Mouse (Mus musculus): Measurements from ENCODE around the gene Zeb2. TPM values are rescaled to one million over a fixed set of nuclear protein-coding genes. Genes with fewer than 3 reads are reported as not detected.

Zeb2 gene
- polyA plus RNA-seq, 1 experiment from 2014 or later, result 84.3 TPM

GRCm38 (mm10) chr2:44981646-44982045 lies 135.5 kb downstream of the Zeb2 start:
- H3K27ac ChIP-seq (ENCODE audit: low read length), result no peak overlapping the region
- no peak overlapping the region for H3K4me3 ChIP-seq (ENCODE audit: low read length)
- H3K27me3 ChIP-seq (ENCODE audit: control insufficient read depth, insufficient read depth, low read depth, low read length), result no peaks in the 10 kb centered on the region
- H3K36me3 ChIP-seq (ENCODE audit: control insufficient read depth, insufficient read depth, low read length), result peaks cover 3% of the 10 kb centered on the region; the same call in 1 of the 2 replicates
- H3K9ac ChIP-seq (ENCODE audit: low read length), result no peak overlapping the region
- WGBS, result 73% methylated on average over 3 of the region's 3 CpGs
- no peak overlapping the region for H3K4me2 ChIP-seq (ENCODE audit: low read depth, low read length)
- H3K4me1 ChIP-seq (replicated peaks; ENCODE audit: control insufficient read depth, insufficient read depth, low read length), result peaks cover 6% of the 10 kb centered on the region
- ATAC-seq (ENCODE audit: low read depth), result no peak
- H3K9me3 ChIP-seq (ENCODE audit: control insufficient read depth, low read length), result no peaks in the 10 kb centered on the region

- WGBS, result 3% methylated on average over 18 of the region's 18 CpGs
- H3K9me3 ChIP-seq (ENCODE audit: control insufficient read depth, low read length), result no peaks in the 10 kb centered on the region
- H3K27me3 ChIP-seq (ENCODE audit: control insufficient read depth, insufficient read depth, low read depth, low read length), result no peaks in the 10 kb centered on the region
- peak overlapping the region; percentile 38 for H3K4me3 ChIP-seq (ENCODE audit: low read length)
- peak overlapping the region; percentile 13 for H3K9ac ChIP-seq (ENCODE audit: low read length)
- no peak overlapping the region for H3K27ac ChIP-seq (ENCODE audit: low read length)
- peak; percentile 41 for ATAC-seq (ENCODE audit: low read depth)
- H3K4me1 ChIP-seq (replicated peaks; ENCODE audit: control insufficient read depth, insufficient read depth, low read length), result peaks cover 6% of the 10 kb centered on the region
- H3K4me2 ChIP-seq (ENCODE audit: low read depth, low read length), result peak overlapping the region; percentile 60
- H3K36me3 ChIP-seq (ENCODE audit: control insufficient read depth, insufficient read depth, low read length), result no peaks in the 10 kb centered on the region
Observed at GRCm38 (mm10) chr2:44979042-44979721, 138.0 kb downstream of the Zeb2 start.

GRCm38 (mm10) chr2:44978038-44978437 lies 139.2 kb downstream of the Zeb2 start:
- no peaks in the 10 kb centered on the region for H3K27me3 ChIP-seq (ENCODE audit: control insufficient read depth, insufficient read depth, low read depth, low read length)
- H3K36me3 ChIP-seq (ENCODE audit: control insufficient read depth, insufficient read depth, low read length), result no peaks in the 10 kb centered on the region
- no peak overlapping the region for H3K4me3 ChIP-seq (ENCODE audit: low read length)
- H3K4me2 ChIP-seq (ENCODE audit: low read depth, low read length), result no peak overlapping the region
- H3K4me1 ChIP-seq (replicated peaks; ENCODE audit: control insufficient read depth, insufficient read depth, low read length), result peaks cover 6% of the 10 kb centered on the region
- no peaks in the 10 kb centered on the region for H3K9me3 ChIP-seq (ENCODE audit: control insufficient read depth, low read length)
- no peak for ATAC-seq (ENCODE audit: low read depth)
- 62% methylated on average over 6 of the region's 6 CpGs for WGBS
- H3K9ac ChIP-seq (ENCODE audit: low read length), result no peak overlapping the region
- no peak overlapping the region for H3K27ac ChIP-seq (ENCODE audit: low read length)

GRCm38 (mm10) chr2:44977556-44977955 lies 139.6 kb downstream of the Zeb2 start:
- Histone ChIP-seq H3K27ac (ENCODE audit: low read length) (no peak overlapping the region), H3K4me1 (replicated peaks; ENCODE audit: control insufficient read depth, insufficient read depth, low read length) (peaks cover 6% of the 10 kb centered on the region), H3K36me3 (ENCODE audit: control insufficient read depth, insufficient read depth, low read length) (no peaks in the 10 kb centered on the region), H3K4me3 (ENCODE audit: low read length) (no peak overlapping the region), H3K9me3 (ENCODE audit: control insufficient read depth, low read length) (no peaks in the 10 kb centered on the region), H3K9ac (ENCODE audit: low read length) (no peak overlapping the region), H3K27me3 (ENCODE audit: control insufficient read depth, insufficient read depth, low read depth, low read length) (no peaks in the 10 kb centered on the region), H3K4me2 (ENCODE audit: low read depth, low read length) (no peak overlapping the region)
- no peak for ATAC-seq (ENCODE audit: low read depth)
- 73% methylated on average over 2 of the region's 2 CpGs for WGBS

- H3K36me3 ChIP-seq (ENCODE audit: control insufficient read depth, insufficient read depth, low read length), result no peaks in the 10 kb centered on the region
- peaks cover 6% of the 10 kb centered on the region for H3K4me1 ChIP-seq (replicated peaks; ENCODE audit: control insufficient read depth, insufficient read depth, low read length)
- H3K4me3 ChIP-seq (ENCODE audit: low read length), result no peak overlapping the region
- H3K27me3 ChIP-seq (ENCODE audit: control insufficient read depth, insufficient read depth, low read depth, low read length), result no peaks in the 10 kb centered on the region
- H3K27ac ChIP-seq (ENCODE audit: low read length), result no peak overlapping the region
- no peak overlapping the region for H3K9ac ChIP-seq (ENCODE audit: low read length)
- H3K4me2 ChIP-seq (ENCODE audit: low read depth, low read length), result no peak overlapping the region
- H3K9me3 ChIP-seq (ENCODE audit: control insufficient read depth, low read length), result no peaks in the 10 kb centered on the region
- ATAC-seq (ENCODE audit: low read depth), result no peak
- WGBS, result 62% methylated on average over 3 of the region's 3 CpGs
Observed at GRCm38 (mm10) chr2:44977051-44977450, 140.1 kb downstream of the Zeb2 start.

- peaks cover 6% of the 10 kb centered on the region for H3K4me1 ChIP-seq (replicated peaks; ENCODE audit: control insufficient read depth, insufficient read depth, low read length)
- no peak overlapping the region for H3K4me2 ChIP-seq (ENCODE audit: low read depth, low read length)
- ATAC-seq (ENCODE audit: low read depth), result no peak
- H3K9ac ChIP-seq (ENCODE audit: low read length), result no peak overlapping the region
- no peaks in the 10 kb centered on the region for H3K27me3 ChIP-seq (ENCODE audit: control insufficient read depth, insufficient read depth, low read depth, low read length)
- WGBS, result 41% methylated on average over 4 of the region's 4 CpGs
- no peak overlapping the region for H3K4me3 ChIP-seq (ENCODE audit: low read length)
- no peaks in the 10 kb centered on the region for H3K36me3 ChIP-seq (ENCODE audit: control insufficient read depth, insufficient read depth, low read length)
- H3K9me3 ChIP-seq (ENCODE audit: control insufficient read depth, low read length), result no peaks in the 10 kb centered on the region
- no peak overlapping the region for H3K27ac ChIP-seq (ENCODE audit: low read length)
Observed at GRCm38 (mm10) chr2:44976484-44976883, 140.7 kb downstream of the Zeb2 start.

- no peaks in the 10 kb centered on the region for H3K36me3 ChIP-seq (ENCODE audit: control insufficient read depth, insufficient read depth, low read length)
- H3K4me3 ChIP-seq (ENCODE audit: low read length), result no peak overlapping the region
- no peaks in the 10 kb centered on the region for H3K27me3 ChIP-seq (ENCODE audit: control insufficient read depth, insufficient read depth, low read depth, low read length)
- H3K4me2 ChIP-seq (ENCODE audit: low read depth, low read length), result no peak overlapping the region
- no peaks in the 10 kb centered on the region for H3K9me3 ChIP-seq (ENCODE audit: control insufficient read depth, low read length)
- no peak overlapping the region for H3K27ac ChIP-seq (ENCODE audit: low read length)
- no peak for ATAC-seq (ENCODE audit: low read depth)
- H3K4me1 ChIP-seq (replicated peaks; ENCODE audit: control insufficient read depth, insufficient read depth, low read length), result no peaks in the 10 kb centered on the region; the same call in none of the 2 replicates
- WGBS, result 71% methylated on average over 6 of the region's 6 CpGs
- H3K9ac ChIP-seq (ENCODE audit: low read length), result no peak overlapping the region
Observed at GRCm38 (mm10) chr2:44973828-44974227, 143.4 kb downstream of the Zeb2 start.

GRCm38 (mm10) chr2:44970087-44970646 lies 147.0 kb downstream of the Zeb2 start:
- no peak overlapping the region for H3K27ac ChIP-seq (ENCODE audit: low read length)
- no peak for ATAC-seq (ENCODE audit: low read depth)
- 87% methylated on average over 6 of the region's 6 CpGs for WGBS
- H3K4me3 ChIP-seq (ENCODE audit: low read length), result no peak overlapping the region
- no peaks in the 10 kb centered on the region for H3K36me3 ChIP-seq (ENCODE audit: control insufficient read depth, insufficient read depth, low read length)
- no peak overlapping the region for H3K4me2 ChIP-seq (ENCODE audit: low read depth, low read length)
- H3K27me3 ChIP-seq (ENCODE audit: control insufficient read depth, insufficient read depth, low read depth, low read length), result no peaks in the 10 kb centered on the region
- no peak overlapping the region for H3K9ac ChIP-seq (ENCODE audit: low read length)
- no peaks in the 10 kb centered on the region for H3K9me3 ChIP-seq (ENCODE audit: control insufficient read depth, low read length)
- H3K4me1 ChIP-seq (replicated peaks; ENCODE audit: control insufficient read depth, insufficient read depth, low read length), result no peaks in the 10 kb centered on the region

- H3K4me1 ChIP-seq (replicated peaks; ENCODE audit: control insufficient read depth, insufficient read depth, low read length), result no peaks in the 10 kb centered on the region
- no peaks in the 10 kb centered on the region for H3K27me3 ChIP-seq (ENCODE audit: control insufficient read depth, insufficient read depth, low read depth, low read length)
- no peak overlapping the region for H3K27ac ChIP-seq (ENCODE audit: low read length)
- no peaks in the 10 kb centered on the region for H3K36me3 ChIP-seq (ENCODE audit: control insufficient read depth, insufficient read depth, low read length)
- ATAC-seq (ENCODE audit: low read depth), result no peak
- 92% methylated on average over 1 of the region's 1 CpGs for WGBS
- no peaks in the 10 kb centered on the region for H3K9me3 ChIP-seq (ENCODE audit: control insufficient read depth, low read length)
- H3K9ac ChIP-seq (ENCODE audit: low read length), result no peak overlapping the region
- H3K4me3 ChIP-seq (ENCODE audit: low read length), result no peak overlapping the region
- no peak overlapping the region for H3K4me2 ChIP-seq (ENCODE audit: low read depth, low read length)
Observed at GRCm38 (mm10) chr2:44969640-44970039, 147.6 kb downstream of the Zeb2 start.
